Mouse (Mus musculus): ENCODE data around the gene Ccdc88c.

Gene Ccdc88c

DNA sequence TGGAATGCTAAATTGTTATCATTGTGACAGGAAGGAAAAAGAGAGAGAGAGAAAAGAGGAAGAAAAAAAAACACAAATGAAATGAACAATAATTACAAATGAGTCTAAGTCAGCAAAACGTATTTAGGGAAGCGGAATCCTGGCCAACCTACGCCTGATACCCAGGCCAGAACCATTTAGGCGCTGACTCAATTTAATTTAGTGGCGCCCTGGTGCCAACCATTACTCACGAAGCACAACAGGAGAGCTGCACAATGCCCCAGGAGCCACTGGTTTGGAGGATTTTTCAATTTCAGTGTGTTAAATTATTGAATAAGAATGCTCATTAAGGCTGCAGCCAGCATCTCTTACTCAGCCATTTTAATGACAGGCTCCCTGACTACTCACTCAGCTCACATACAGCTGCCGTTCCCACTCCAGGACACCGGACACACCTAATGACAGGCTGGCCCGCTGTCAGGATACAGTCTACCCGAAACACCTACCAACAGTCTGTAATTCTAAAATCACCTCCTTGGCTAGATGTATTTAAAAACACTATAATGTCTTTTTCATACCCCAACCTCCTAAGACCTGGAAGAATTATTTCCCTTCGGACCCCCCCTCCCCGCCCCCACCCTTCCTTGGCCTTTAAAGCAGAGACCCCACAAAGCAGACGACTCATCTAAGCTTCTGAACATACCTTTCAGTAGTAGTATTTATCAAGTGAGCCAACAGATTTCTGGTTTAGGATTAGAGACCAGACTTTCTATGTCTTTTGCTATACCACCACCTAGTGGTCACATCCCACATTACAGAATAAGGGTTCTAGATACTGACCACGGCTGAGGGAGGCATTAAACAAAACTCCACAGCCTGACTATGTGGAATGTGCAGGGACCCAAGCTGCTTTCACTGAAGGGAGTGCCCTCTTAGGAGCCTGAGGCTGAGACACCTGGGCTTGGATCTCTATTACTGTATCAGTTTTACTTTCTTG lies 102.9 kb downstream of the Ccdc88c start:
- peak; percentile 94 for DNase-seq (ENCODE audit: low spot score)

DNA sequence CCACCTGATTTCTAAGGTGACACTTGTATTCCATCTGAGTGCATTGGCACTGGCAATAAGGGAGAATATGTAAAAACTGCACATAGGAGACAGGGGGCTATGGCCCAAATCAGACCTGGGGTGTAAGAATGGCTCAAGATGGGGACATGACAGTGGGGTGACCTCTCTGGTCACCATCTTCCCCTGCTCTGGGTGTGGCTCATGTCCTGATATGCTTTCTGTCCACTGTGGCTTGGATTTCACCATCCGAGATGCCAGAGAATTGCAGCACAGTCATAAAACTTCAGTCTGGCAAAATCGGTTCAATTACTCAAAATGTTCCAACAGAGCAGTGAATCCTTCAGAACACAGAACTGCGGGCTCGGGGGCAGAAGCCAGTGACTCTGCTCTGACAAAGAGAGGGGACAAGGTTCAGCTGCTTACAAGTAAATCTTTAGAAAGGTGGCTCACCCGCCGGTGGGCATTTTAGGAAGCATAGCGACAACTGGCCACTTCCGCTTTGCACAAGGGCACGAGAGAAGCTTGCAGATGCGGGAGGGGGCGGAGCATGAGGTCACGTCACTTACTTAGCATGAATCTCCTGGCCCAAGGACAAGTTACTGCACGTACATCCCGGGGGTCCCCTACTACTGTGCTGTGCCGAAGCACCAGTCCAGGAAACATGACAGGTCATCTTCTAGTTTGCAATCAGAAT lies 104.1 kb downstream of the Ccdc88c start:
- DNase-seq (ENCODE audit: low spot score): no peak

DNA sequence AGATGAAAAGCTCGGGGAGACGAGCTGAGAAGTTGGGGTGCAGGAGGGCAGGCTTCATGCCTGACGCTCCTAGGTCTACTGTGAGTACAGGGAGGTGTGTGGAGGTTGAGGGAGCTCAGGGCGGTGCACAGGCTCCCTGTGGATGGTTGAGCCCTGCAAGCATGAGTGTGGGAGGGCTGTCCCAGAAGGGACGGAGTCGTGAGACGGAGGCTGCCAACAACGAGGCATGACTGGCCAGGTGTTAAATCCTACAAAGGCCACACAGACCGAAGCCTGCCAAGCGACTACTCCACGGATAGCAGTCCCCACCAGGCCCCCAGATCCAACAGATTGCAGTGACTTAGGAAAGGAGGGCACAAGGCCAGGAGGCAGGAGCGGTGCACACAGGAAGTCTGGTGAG lies 118.1 kb downstream of the Ccdc88c start:
- DNase-seq (ENCODE audit: low spot score): no peak

DNA sequence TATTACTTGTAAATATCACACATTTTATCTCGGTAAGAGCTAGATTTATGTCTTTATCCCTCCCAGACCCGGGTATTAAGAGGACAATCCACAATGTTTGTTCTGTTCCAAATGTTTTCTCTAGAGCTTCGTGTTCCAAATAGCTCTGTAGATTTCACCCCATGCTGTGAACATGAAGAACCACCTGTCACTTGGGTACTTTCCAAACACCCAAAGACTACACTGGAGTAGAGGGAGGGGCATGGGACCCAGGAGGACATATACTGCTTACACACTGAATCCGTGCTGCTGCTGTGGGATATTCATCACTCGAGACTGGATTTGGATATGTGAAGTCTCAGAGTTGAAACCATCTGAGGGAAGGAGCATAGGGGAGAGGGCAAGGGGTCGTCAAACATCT lies 119.1 kb downstream of the Ccdc88c start:
- no peak for DNase-seq (ENCODE audit: low spot score)

DNA sequence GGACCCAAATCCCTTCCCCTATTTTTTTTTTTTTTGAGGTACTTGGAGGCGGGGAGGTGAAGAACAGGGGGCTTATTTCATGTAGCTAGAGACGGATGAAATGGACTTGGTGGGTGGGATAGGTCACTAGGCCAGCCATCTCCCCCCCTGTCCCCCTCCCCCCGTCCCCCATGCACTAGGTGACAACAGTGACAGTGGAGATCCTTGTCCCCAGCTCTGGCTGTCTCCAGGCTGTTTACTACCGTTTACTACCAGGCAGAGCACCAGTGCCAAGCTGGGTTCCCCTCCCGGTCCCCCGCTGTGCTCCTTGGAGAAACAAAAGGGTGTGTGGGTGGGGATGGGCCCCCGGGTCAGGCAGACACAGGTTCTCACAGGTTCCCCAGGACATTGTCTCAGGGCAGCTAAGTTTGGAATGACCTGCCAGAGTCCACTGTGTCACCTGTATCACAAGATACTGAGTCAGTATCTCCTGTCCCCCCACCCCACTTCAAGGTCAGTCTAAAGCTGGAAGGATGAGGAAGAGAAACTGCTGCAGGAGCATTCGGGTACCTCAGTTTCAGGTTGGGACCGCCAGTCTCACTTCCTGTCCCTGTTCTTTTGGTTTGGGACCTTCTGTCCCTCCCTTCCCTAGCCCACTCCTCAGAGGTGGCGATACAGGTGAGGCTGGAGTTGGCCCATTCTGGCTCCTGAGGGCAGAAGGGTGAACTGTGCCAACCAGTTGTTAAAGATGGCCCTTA lies 120.4 kb downstream of the Ccdc88c start:
- no peak for DNase-seq (ENCODE audit: low spot score)

DNA sequence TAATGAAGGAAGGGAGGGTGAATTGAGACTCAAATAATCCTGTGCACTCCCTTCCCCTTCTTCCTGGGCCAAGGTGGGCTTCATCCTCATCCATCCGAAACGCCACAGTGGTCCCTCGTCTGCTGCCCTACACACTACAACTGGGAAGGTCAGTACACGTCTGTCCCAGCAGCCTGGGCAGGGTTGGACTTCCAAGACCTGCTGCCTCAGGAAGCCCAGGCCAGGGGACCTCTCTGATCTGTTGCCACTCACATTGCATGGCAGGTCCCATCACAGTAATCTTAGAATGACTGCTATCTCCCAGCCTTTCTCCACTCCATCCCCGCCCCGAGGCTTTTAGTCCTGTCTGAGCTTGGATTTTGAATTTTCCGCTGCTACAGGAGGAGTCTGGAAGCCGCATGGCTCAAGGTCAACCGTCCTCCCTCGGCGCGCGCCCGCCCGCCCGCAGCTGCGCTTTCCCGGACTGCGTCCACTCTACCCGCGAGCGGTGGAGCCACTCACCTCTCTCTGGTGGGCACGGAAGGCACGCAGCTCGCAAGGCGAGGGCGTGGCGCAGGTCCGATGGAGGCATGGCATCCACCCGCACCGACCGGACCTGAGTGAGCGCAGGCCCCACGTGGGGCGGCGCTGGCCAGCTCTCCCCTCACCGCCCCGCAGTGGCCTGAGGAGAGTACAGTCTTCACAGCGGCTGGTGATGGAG lies 121.1 kb downstream of the Ccdc88c start, which contains the start of gene Gpr68:
Gene Gpr68, minus strand, starts transcription at position 601 of the 700 bp plus-strand sequence.
- peak; percentile 52 for DNase-seq (ENCODE audit: low spot score)

DNA sequence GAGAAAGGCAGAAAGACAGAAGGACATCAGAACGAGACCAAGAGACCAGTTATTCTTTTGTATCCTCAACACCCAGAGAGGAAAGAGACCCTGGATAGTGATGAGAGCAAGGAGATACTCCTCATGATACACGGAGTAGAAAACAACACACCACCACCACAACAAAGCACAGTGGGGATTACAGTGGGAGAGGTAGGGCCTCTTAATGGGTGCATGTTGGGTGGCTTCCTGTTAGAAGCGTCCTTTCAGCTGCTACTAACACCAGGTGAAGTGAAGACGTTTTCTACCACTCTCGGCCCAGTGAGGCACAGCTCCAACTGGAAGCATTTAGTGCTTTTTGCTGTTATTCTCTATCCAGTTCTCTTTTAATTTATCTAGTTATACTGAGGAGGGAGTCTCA lies 122.0 kb downstream of the Ccdc88c start:
- no peak for DNase-seq (ENCODE audit: low spot score)

DNA sequence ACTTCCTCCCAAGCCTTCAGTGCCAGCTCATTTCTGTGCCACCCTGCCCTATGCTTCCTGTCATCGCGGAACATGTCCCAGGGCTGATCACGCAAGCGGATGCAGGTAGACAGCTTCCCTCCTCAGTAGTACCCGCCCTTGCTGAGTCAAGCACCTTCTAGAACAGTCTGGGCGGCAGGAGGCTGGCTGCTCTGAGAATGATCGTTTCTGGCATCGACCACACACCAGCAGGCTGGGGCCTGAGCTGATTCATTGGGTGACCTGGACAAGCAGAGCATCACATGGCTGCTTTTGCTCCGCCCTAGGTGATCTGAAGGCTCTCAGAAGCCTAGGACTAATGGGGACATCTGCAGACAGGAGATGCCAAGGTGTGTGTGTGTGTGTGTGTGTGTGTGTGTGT lies 125.1 kb downstream of the Ccdc88c start:
- DNase-seq (ENCODE audit: low spot score): no peak

DNA sequence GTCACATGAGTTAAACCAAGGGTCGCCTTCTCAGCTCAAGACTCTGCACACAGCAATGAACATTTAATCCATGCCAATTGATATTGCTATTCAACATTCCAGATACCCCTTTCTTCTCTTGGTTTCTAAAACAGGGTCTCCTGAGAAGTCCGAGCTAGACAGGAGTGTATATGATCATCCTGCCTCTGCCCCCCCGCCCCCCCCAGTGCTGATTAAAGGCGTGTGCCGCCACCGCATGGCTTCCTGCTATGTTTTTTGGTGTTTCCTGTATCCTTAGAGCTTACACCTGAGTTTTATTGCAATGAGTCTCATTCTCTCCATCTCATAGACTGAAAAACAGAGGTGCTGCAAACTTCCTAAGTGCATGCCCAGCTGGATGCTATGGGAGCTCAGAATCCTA lies 127.5 kb downstream of the Ccdc88c start:
- DNase-seq (ENCODE audit: low spot score): no peak

DNA sequence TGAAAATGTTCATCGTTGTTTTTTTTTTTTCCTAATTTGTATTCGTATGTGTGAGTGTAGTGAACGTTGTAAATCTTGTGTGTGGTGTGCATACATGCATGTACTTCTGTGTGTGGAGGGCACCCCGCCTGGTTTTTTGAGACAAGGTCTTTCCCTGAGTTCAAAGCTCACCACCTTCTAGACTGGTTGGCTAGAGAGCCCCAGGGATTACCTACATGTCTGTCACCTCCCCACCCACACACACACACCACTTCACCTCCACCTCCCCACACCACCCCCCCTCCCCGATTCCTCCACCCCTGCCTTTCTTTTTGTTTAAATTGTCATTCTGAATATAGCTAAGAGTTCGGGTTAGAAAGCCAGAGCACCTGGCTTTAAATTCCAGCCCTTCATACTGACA lies 128.0 kb downstream of the Ccdc88c start:
- DNase-seq (ENCODE audit: low spot score): no peak

DNA sequence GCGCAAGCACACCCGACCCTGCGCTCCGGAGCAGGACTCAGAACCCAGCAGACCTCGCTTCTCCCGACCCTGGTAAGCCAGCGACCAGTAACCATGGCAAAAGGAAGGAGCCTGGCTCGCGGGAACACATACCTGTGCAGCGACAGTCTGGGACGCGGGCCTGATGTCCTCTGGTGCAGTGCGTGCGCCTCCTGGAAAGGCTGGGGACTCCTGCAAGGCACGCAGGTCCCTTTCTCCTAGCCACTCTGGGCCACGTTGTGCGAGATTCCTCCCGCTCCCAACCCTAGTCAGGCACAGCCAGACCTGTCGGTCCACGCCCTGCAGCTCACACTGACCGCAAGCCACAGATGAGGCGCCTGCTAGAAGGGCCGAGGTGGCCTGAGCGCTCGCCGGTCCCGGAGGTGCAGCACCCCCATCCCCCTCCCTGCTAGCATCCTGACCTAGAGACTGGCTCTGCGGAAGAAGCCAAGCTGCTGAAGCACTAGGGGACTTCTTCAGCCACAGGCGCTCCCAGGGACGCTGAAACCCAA lies 129.7 kb downstream of the Ccdc88c start:
- peak; percentile 12 for DNase-seq (ENCODE audit: low spot score)

DNA sequence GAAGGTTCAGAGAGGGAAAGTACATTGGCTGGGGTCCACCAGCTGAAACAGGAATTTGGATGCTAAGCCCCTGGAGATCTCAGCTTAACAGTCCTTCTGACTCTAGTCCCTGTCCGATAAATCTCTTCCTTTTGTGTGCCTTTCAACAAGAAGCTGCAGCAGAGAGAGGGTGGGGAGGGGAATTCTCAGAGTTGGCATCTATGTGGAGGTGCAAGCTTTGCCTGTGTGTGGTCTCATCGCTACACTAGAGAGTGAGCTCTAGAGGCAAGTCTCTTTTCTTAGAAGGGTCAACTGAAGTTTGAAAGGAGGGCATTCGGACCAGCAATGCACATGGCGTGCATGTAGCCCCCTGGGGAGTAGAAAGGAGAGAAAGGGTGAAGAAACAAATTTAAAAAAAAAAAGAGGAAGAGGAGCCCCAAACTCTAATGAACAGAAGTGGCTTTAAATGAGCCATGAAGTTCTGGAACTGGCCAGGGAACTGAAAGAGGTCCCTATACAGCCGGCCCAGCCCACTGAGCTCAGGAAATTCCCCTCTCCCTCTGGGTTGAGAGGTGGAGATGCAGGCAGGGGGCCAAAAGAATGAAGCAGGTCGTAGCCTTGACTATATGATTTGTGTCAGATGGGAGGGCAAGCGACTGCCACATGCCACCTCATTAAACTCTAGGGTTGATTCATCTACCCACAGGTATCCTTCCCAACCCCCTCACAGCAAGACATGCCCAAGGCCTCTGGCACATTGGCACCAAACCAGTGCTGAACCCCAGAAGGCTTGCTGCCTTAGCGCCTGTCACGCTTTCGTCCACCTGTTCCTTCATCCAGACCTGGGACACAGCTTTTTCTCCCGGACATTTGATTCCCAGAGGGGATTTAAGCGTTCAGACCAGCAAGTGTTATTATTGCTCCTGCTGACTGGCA lies 130.9 kb downstream of the Ccdc88c start:
- peak; percentile 36 for DNase-seq (ENCODE audit: low spot score)

DNA sequence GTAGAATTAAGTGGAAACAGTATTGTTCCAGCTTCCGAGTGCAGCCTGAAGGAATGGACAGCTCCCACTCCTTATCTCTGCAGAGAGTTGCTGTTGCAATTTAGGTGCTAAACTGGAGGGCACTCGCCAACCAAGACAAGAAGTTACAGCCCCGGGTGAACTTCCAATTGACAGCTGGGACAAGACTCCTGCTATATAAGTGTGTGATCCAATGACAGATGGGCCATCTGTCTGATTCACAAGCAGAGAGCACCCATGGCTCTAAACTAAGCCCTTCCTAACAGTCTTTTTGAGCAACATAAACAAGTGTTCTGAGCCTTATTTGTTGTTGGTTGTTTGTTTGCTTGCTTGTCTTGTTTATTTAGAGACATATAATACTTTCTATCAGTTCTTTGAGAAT lies 132.2 kb downstream of the Ccdc88c start:
- no peak for DNase-seq (ENCODE audit: low spot score)

DNA sequence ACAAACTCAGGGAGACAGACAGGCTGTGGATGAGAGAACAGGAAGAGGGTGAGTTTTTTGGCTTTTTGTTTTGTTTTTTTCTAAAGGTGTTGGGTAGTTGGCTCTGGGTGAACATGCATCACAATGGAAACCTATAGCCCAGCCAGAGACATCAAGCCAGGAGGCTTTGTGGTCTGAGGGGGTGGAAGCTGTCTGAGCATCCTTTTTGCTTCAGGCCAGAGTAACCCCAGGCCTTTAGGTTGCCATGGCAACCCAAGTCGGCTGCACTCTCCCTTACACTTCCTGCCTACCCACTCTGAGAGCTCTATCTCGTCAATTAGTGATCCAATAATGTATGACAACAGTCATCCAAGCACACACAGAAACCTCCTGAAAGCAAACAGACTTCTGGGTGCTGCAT lies 133.4 kb downstream of the Ccdc88c start:
- DNase-seq (ENCODE audit: low spot score): no peak

DNA sequence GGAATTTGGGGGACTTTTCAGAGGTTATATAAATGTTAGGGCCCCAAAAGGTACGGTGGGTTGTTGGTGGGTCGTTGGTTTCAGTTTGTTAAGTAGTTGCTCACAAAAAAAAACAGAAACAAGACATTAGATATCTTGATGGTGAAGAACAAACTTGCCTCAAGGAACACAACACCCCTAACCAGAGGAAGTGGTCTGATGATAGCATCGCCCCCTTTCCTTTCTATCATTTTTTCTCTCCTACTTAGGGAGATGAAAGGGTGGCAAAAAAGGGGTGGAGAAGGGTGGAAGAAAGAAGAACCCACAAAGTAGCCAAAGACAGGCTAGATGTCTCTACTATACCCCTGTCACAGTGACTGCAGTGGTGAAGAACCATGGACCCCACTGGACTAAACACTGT lies 138.3 kb downstream of the Ccdc88c start:
- DNase-seq (ENCODE audit: low spot score): no peak

DNA sequence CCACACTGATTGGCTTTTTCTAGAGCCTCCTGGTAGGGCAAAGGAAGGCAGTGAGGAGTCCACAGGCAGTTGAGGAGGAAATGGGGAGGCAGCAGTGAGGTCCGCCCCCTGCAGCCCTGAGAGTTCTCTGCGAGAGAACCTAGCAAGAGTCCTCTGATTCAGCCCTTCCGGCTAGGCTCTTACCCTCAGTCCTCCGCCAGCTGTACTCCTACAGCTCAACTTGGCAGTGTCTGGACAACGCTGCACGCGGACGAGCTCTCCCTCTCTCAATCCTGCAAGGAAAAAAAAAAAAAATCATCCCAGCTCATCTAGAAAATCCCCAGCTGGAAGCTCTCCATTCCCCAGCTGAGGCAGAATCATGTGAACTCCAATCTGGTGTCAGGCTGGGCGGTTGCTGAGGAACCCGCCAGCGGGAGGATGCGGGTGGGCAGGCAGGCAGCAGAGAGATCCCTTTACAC lies 141.0 kb downstream of the Ccdc88c start:
- DNase-seq (ENCODE audit: low spot score): peak; percentile 13

DNA sequence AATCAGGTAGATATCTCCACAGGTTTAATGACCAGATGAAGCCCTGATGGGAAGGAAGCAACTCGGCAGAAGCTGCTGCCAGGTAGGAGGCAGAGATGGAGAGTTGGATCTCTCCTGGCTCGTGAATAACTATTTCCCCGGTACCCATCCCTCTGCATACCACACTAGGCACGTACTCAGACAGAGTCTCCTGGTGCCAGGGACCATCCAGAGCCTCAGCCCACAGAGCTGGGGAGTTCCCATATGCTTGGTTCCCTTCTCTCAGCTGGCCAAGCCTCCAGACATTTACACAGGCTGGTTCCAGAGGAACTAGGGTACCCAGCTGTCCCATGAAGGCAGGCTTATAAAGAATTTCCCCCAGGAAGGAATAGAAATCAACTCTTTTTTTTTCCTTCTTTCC lies 142.0 kb downstream of the Ccdc88c start:
- no peak for DNase-seq (ENCODE audit: low spot score)

DNA sequence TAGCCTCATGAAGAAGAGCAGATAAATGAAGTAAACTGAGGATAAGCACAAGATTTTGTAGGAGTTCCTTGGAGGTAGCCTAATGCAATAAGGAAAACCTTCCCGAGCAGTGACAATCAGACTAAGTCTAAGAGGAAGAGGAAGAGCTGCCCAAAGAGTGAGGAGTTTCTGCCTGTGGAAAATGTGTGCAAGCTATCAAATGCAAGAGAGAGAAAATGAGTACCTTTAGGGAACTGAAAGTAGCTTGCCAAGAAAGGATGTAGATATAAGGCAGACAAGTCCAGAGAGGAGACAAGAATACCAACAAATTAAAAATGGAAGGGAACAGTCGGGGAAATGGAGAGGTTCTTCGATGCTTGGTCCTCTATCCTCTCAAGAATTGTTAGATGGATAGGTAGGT lies 143.3 kb downstream of the Ccdc88c start:
- DNase-seq (ENCODE audit: low spot score): no peak

DNA sequence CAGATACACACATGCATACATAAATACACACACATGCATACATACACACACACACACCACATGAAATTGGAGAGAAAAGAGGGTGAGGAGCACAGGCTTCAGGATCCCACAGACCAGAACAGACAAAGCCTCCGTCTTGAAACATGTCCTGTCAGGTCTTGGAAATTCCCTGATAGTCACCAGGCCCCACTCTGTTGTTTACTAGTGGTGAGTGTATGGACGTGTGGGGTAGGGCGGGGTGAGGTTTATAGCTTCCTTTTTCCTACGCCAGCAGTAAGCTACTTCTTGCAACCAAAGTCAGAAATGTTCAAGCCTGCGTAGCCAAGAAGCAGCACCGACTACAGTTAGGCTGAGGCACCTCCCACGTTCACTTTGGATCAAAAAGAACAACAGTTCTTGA lies 145.7 kb downstream of the Ccdc88c start:
- no peak for DNase-seq (ENCODE audit: low spot score)

DNA sequence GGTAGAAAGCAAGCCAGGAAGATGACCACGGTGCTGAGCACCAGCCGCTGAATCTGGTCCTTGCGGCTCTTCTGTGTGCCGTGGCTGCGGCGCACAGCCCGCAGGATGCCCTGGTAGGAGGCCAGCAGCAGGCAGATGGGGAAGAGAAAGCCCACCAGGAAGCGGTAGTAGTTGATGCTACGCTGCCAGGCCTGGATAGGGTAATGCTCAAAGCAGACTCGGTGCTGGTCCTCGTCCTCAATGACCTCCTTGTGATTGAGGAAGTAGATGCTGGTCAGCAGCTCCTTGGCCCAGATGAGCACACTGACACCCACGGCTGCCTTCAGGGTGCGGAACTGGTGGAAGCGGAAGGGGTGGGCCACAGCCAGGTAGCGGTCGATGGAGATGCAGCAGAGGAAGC lies 150.3 kb downstream of the Ccdc88c start:
- DNase-seq (ENCODE audit: low spot score): no peak
